Mouse (Mus musculus) ES-E14 (cell line): ENCODE results near the gene Gmpr2. TPM values are rescaled to one million over a fixed set of nuclear protein-coding genes. Genes with fewer than 3 reads are reported as not detected.

Source experiments
- DNase-seq: peaks from one replicate; pipeline ENCODE4 v3.0.0-alpha.2; 2013; ENCODE audit warnings: low read depth, low spot score
- H3K27ac ChIP-seq: 2 replicates; pipeline ENCODE4 v1.5.1; 2012; ENCODE audit warnings: low read depth, mild to moderate bottlenecking, low read length, moderate library complexity, mixed read lengths; ENCODE audit not compliant: poor library complexity, insufficient read depth, severe bottlenecking
- H3K36me3 ChIP-seq: 2 replicates; pipeline ENCODE4 v1.6.1; 2012; ENCODE audit warnings: mild to moderate bottlenecking, low read length, moderate library complexity, mixed read lengths; ENCODE audit not compliant: control insufficient read depth, poor library complexity, insufficient read depth, severe bottlenecking
- H3K4me1 ChIP-seq, 2 experiments: fragments of 150-350 bp in 1 of 2; sonication (generic) in 1 of 2; 2 replicates each; pipeline ENCODE4 v1.6.1; 2012; ENCODE audit warnings: low read length in 2 of 2, mild to moderate bottlenecking in 1 of 2, mixed read lengths in 1 of 2; ENCODE audit not compliant: control insufficient read depth in 2 of 2, insufficient read depth in 2 of 2, poor library complexity in 1 of 2
- H3K4me3 ChIP-seq, 2 experiments: fragments of 150-350 bp in 1 of 2; sonication (generic) in 1 of 2; 2 replicates each; pipeline ENCODE4 v1.5.1; 2012; ENCODE audit warnings: low read length in 2 of 2, low read depth in 1 of 2, mild to moderate bottlenecking in 1 of 2, mixed read lengths in 1 of 2; ENCODE audit not compliant: insufficient read depth in 1 of 2, poor library complexity in 1 of 2, severe bottlenecking in 1 of 2
- H3K9ac ChIP-seq: 2 replicates; pipeline ENCODE4 v1.6.1; 2012; ENCODE audit warnings: low read depth, mild to moderate bottlenecking, low read length, mixed read lengths; ENCODE audit not compliant: poor library complexity, insufficient read depth, severe bottlenecking
- H3K9me3 ChIP-seq: fragments of 150-350 bp; sonication (generic); 2 replicates; pipeline ENCODE4 v1.6.1; 2012; ENCODE audit warnings: low read depth, mild to moderate bottlenecking, low read length; ENCODE audit not compliant: control insufficient read depth, insufficient read depth
- CHD2 ChIP-seq: IDR thresholded peaks from 2 replicates; pipeline ENCODE4 v1.6.1; 2014; ENCODE audit warnings: mild to moderate bottlenecking, low read depth, low read length, inconsistent platforms
- HCFC1 ChIP-seq: IDR thresholded peaks from 2 replicates; pipeline ENCODE4 v1.6.1; 2012; ENCODE audit warnings: low read length, inconsistent platforms, borderline replicate concordance; ENCODE audit not compliant: insufficient read depth
- MAFK ChIP-seq: IDR thresholded peaks from 2 replicates; pipeline ENCODE4 v1.6.1; 2014; ENCODE audit warnings: mild to moderate bottlenecking, low read depth, low read length, inconsistent platforms; ENCODE audit not compliant: insufficient read depth
- ZC3H11A ChIP-seq: IDR thresholded peaks from 2 replicates; pipeline ENCODE4 v1.6.1; 2012; ENCODE audit warnings: low read depth, mild to moderate bottlenecking, inconsistent platforms, low read length, borderline replicate concordance
- ZNF384 ChIP-seq: IDR thresholded peaks from 2 replicates; pipeline ENCODE4 v1.6.1; 2012; ENCODE audit warnings: low read depth, low read length, inconsistent platforms
- in situ Hi-C, 2 experiments: fragments of 600-800 bp; cut with MboI; formaldehyde crosslinking; loops; one replicate each; pipeline ENCODE4 v1.15.1; 2025; ENCODE audit warnings: low sequenced_read_pairs in 2 of 2, inconsistent platforms in 1 of 2; ENCODE audit not compliant: unreplicated experiment in 2 of 2
- total RNA-seq: library from RNA; depleted of rRNA; stranded (reverse); fragments of 300-350 nt; gene quantifications from 2 replicates; pipeline ENCODE4 v1.2.3, GENCODE M21; 2012

Gene Gmpr2
- total RNA-seq, 1 experiment = 15.3 TPM

- TF ChIP-seq ZC3H11A = no peak
- no peak for TF ChIP-seq MAFK
- TF ChIP-seq ZNF384 = no peak
- TF ChIP-seq CHD2 = no peak
- no peak for TF ChIP-seq HCFC1
Observed at GRCm38 (mm10) chr14:55722438-55722945, 50.8 kb downstream of the Gmpr2 start.

GRCm38 (mm10) chr14:55723433-55723832 lies 51.7 kb downstream of the Gmpr2 start:
- no peak for TF ChIP-seq ZNF384
- no peak overlapping the region for H3K9ac ChIP-seq
- peaks cover 6 to 27% of the 10 kb centered on the region in 2 experiments; a peak in 3 of 4 replicates for H3K4me1 ChIP-seq
- peaks cover 13% of the 10 kb centered on the region; the same call in 1 of the 2 replicates for H3K36me3 ChIP-seq
- no peak for DNase-seq
- H3K27ac ChIP-seq = no peak overlapping the region
- H3K9me3 ChIP-seq = no peaks in the 10 kb centered on the region
- in situ Hi-C loops = no loop called here
- H3K4me3 ChIP-seq = no peak overlapping the region

More at GRCm38 (mm10) chr14:55722438-55722945, 50.8 kb downstream of the Gmpr2 start:
- no peak overlapping the region for H3K27ac ChIP-seq
- H3K9me3 ChIP-seq = no peaks in the 10 kb centered on the region
- peak overlapping the region; percentile 76 to 90 for H3K4me3 ChIP-seq
- peaks cover 6 to 27% of the 10 kb centered on the region in 2 experiments; a peak in 3 of 4 replicates for H3K4me1 ChIP-seq
- in situ Hi-C loops = no loop called here
- DNase-seq = no peak
- H3K36me3 ChIP-seq = peaks cover 20% of the 10 kb centered on the region; the same call in 1 of the 2 replicates
- H3K9ac ChIP-seq = peak overlapping the region; percentile 77; the same call in 1 of the 2 replicates

GRCm38 (mm10) chr14:55724411-55724871 lies 52.7 kb downstream of the Gmpr2 start:
- DNase-seq = no peak
- no peak overlapping the region for H3K4me3 ChIP-seq
- H3K36me3 ChIP-seq = peaks cover 4% of the 10 kb centered on the region; the same call in 1 of the 2 replicates
- H3K9ac ChIP-seq = no peak overlapping the region
- no peaks in the 10 kb centered on the region for H3K9me3 ChIP-seq
- in situ Hi-C loops = no loop called here
- H3K4me1 ChIP-seq = peaks cover 6 to 23% of the 10 kb centered on the region in 2 experiments; a peak in 3 of 4 replicates
- TF ChIP-seq ZNF384 = no peak
- TF ChIP-seq HCFC1 = no peak
- TF ChIP-seq CHD2 = no peak
- no peak overlapping the region for H3K27ac ChIP-seq

- Histone ChIP-seq H3K27ac (no peak overlapping the region), H3K36me3 (no peaks in the 10 kb centered on the region), H3K9me3 (no peaks in the 10 kb centered on the region), H3K4me1 (peaks cover 2 to 8% of the 10 kb centered on the region in 2 experiments; a peak in 3 of 4 replicates), H3K4me3 (no peak overlapping the region), H3K9ac (no peak overlapping the region)
- TF ChIP-seq HCFC1 (no peak), ZNF384 (no peak), MAFK (no peak), CHD2 (no peak)
- DNase-seq = no peak
- in situ Hi-C loops = no loop called here
Observed at GRCm38 (mm10) chr14:55726261-55726660, 54.5 kb downstream of the Gmpr2 start.
